Mouse (Mus musculus): ENCODE results near the gene Ubb. TPM values are rescaled to one million over a fixed set of nuclear protein-coding genes. Genes with fewer than 3 reads are reported as not detected.

The Ubb gene
- total RNA-seq, 1 experiment, result 1,664 TPM

DNA sequence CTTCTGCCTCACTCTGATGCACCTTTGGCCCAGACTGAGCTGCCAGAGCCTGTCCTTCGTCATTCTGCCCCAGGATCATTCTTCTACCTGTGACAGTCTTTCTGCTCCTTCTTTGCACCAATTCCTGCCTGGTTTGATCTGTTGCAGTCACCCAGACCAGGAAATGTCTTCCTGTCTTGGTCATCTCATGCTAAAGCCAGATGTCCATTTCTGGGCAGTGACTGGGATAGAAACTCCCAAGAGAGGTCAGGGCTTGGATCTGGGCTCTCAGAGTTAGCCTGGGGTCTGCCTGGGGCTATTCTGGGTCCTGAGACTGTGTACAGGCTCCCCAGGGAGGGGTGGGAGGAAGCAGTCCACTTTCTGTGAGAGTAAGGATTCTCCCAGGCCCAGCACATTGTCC, 15.2 kb downstream of the Ubb start:
- no peak for DNase-seq (ENCODE audit: low read depth, low spot score)
- H3K4me3 ChIP-seq (ENCODE audit: insufficient read depth in 1 of 2, low read depth in 1 of 2, low read length in 2 of 2, poor library complexity in 1 of 2, severe bottlenecking in 1 of 2), result no peak overlapping the region
- H3K9me3 ChIP-seq (ENCODE audit: control insufficient read depth, insufficient read depth, low read depth, low read length), result no peaks in the 10 kb centered on the region
- TF ChIP-seq HCFC1 (IDR thresholded peaks at IDR 0.05; ENCODE audit: borderline replicate concordance, insufficient read depth, low read length) (no peak), CHD2 (IDR thresholded peaks at IDR 0.05; ENCODE audit: low read depth, low read length) (no peak), ZC3H11A (IDR thresholded peaks at IDR 0.05; ENCODE audit: borderline replicate concordance, low read depth, low read length) (no peak), MAFK (IDR thresholded peaks at IDR 0.05; ENCODE audit: insufficient read depth, low read depth, low read length) (no peak), ZNF384 (IDR thresholded peaks at IDR 0.05; ENCODE audit: low read depth, low read length) (no peak)
- H3K9ac ChIP-seq (ENCODE audit: insufficient read depth, low read depth, low read length, poor library complexity, severe bottlenecking), result no peak overlapping the region
- in situ Hi-C loops (cut with MboI; ENCODE audit: low sequenced_read_pairs in 2 of 2, unreplicated experiment in 2 of 2), result no loop called here
- peaks cover 0 to 4% of the 10 kb centered on the region in 2 experiments; a peak in 1 of 4 replicates for H3K4me1 ChIP-seq (ENCODE audit: control insufficient read depth in 2 of 2, insufficient read depth in 2 of 2, low read length in 2 of 2, poor library complexity in 1 of 2)
- H3K27ac ChIP-seq (ENCODE audit: insufficient read depth, low read depth, low read length, poor library complexity, severe bottlenecking), result no peak overlapping the region
- H3K36me3 ChIP-seq (ENCODE audit: control insufficient read depth, insufficient read depth, low read length, poor library complexity, severe bottlenecking), result no peaks in the 10 kb centered on the region

DNA sequence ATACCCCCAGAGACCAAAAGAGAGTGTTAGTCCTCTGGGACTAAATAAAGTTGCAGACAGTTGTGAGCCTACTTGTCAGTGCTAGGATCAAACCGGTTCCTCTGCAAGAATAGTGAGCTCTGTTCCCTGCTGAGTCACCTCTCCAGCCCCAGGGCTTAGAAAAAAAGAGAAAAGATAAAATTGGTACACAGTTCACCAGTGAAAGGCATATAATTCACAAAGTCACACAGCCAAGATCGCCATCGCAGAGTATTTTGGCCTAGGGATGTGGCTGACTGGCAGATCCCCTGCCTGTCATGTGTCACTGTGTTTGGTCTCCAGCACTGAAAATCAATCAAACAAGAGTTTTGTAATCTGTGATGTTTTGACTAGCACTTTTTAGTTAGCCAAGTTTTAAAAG, 17.3 kb downstream of the Ubb start:
- in situ Hi-C loops (cut with MboI; ENCODE audit: low sequenced_read_pairs in 2 of 2, unreplicated experiment in 2 of 2), result no loop called here
- H3K4me1 ChIP-seq (ENCODE audit: control insufficient read depth in 2 of 2, insufficient read depth in 2 of 2, low read length in 2 of 2, poor library complexity in 1 of 2), result peaks cover 0 to 4% of the 10 kb centered on the region in 2 experiments; a peak in 1 of 4 replicates
- H3K36me3 ChIP-seq (ENCODE audit: control insufficient read depth, insufficient read depth, low read length, poor library complexity, severe bottlenecking), result no peaks in the 10 kb centered on the region
- no peak overlapping the region for H3K9ac ChIP-seq (ENCODE audit: insufficient read depth, low read depth, low read length, poor library complexity, severe bottlenecking)
- H3K4me3 ChIP-seq (ENCODE audit: insufficient read depth in 1 of 2, low read depth in 1 of 2, low read length in 2 of 2, poor library complexity in 1 of 2, severe bottlenecking in 1 of 2), result no peak overlapping the region
- no peak for TF ChIP-seq HCFC1 (IDR thresholded peaks at IDR 0.05; ENCODE audit: borderline replicate concordance, insufficient read depth, low read length)
- no peak for TF ChIP-seq ZC3H11A (IDR thresholded peaks at IDR 0.05; ENCODE audit: borderline replicate concordance, low read depth, low read length)
- no peak for TF ChIP-seq MAFK (IDR thresholded peaks at IDR 0.05; ENCODE audit: insufficient read depth, low read depth, low read length)
- no peak for DNase-seq (ENCODE audit: low read depth, low spot score)
- no peaks in the 10 kb centered on the region for H3K9me3 ChIP-seq (ENCODE audit: control insufficient read depth, insufficient read depth, low read depth, low read length)
- H3K27ac ChIP-seq (ENCODE audit: insufficient read depth, low read depth, low read length, poor library complexity, severe bottlenecking), result no peak overlapping the region

DNA sequence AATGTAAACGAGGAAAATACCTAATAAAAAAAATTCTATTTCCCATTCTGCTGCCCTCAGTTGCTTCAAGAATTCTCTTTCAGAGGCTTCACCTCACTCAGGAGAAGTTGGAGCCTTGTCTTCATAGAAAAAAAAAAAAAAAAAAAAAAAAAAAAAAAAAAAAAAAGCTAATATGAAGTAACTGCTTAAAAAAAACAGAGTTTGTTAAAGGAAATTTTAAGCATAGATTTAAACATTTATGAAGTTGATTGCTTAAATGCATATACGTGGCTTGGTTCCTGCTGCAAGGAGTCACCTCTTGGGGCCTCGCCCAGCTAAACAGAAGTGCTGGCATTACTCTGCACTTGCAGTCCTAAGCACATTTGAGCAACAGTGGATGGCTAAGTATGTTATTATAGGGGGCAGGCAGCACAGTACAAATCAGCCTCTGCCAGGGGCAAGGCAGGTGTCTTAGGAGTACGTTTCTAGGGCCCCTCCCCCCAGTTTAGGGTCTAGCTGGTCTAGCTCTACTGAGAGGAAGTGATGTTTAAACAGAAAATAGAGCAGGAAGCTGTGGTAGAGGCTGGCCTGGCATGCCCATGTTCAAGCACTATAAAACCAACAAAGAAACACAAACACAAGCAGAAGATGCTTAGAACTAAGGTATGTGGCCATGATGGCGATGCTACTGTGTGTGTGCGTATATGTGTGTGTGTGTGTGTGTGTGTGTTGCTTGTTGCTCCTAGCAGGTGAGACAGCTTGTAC, 23.2 kb downstream of the Ubb start, which contains the start of gene Trpv2:
Gene Trpv2 (plus strand): TSS at position 528 of the 744 bp plus-strand sequence.
- Histone ChIP-seq H3K4me1 (ENCODE audit: control insufficient read depth in 2 of 2, insufficient read depth in 2 of 2, low read length in 2 of 2, poor library complexity in 1 of 2) (peaks cover 0 to 11% of the 10 kb centered on the region in 2 experiments; a peak in 2 of 4 replicates), H3K9ac (ENCODE audit: insufficient read depth, low read depth, low read length, poor library complexity, severe bottlenecking) (no peak within 1 kb of the TSS), H3K4me3 (ENCODE audit: insufficient read depth in 1 of 2, low read depth in 1 of 2, low read length in 2 of 2, poor library complexity in 1 of 2, severe bottlenecking in 1 of 2) (peak within 1 kb of the TSS in 1 of 2 experiments; percentile 68; a peak in 2 of 4 replicates), H3K27ac (ENCODE audit: insufficient read depth, low read depth, low read length, poor library complexity, severe bottlenecking) (no peak within 1 kb of the TSS), H3K9me3 (ENCODE audit: control insufficient read depth, insufficient read depth, low read depth, low read length) (no peaks in the 10 kb centered on the region), H3K36me3 (ENCODE audit: control insufficient read depth, insufficient read depth, low read length, poor library complexity, severe bottlenecking) (no peaks in the 10 kb centered on the region)
- DNase-seq (ENCODE audit: low read depth, low spot score), result no peak
- in situ Hi-C loops (cut with MboI; ENCODE audit: low sequenced_read_pairs in 2 of 2, unreplicated experiment in 2 of 2), result no loop called here
- 0 out of 2 replicates have a peak, but pooled peaks have one; percentile 24 for TF ChIP-seq ZNF384 (IDR thresholded peaks at IDR 0.05; ENCODE audit: low read depth, low read length)
- TF ChIP-seq CHD2 (IDR thresholded peaks at IDR 0.05; ENCODE audit: low read depth, low read length), result no peak

DNA sequence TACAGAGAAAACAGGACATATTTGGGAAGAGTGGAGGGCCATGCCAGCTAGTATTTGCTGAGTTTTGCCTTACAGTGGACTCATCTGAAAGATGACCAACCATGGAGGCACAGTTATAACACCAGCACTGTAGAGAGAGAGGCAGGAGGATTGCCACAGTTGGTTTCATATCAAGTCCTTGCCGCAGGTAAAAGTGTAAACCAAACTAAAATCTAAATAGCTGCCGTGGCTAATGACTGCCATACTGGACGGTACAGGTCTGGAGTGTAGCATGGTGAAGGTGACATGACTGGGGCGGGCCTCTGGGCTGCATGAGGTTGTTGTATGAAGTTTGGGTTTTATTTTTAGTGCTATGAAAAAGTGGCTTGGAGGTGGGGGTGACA, 23.7 kb downstream of the Ubb start:
- no peak overlapping the region for H3K4me3 ChIP-seq (ENCODE audit: insufficient read depth in 1 of 2, low read depth in 1 of 2, low read length in 2 of 2, poor library complexity in 1 of 2, severe bottlenecking in 1 of 2)
- H3K9ac ChIP-seq (ENCODE audit: insufficient read depth, low read depth, low read length, poor library complexity, severe bottlenecking), result no peak overlapping the region
- TF ChIP-seq MAFK (IDR thresholded peaks at IDR 0.05; ENCODE audit: insufficient read depth, low read depth, low read length), result no peak
- TF ChIP-seq CHD2 (IDR thresholded peaks at IDR 0.05; ENCODE audit: low read depth, low read length), result no peak
- no peak for TF ChIP-seq ZNF384 (IDR thresholded peaks at IDR 0.05; ENCODE audit: low read depth, low read length)
- no peak for TF ChIP-seq HCFC1 (IDR thresholded peaks at IDR 0.05; ENCODE audit: borderline replicate concordance, insufficient read depth, low read length)
- no peak for TF ChIP-seq ZC3H11A (IDR thresholded peaks at IDR 0.05; ENCODE audit: borderline replicate concordance, low read depth, low read length)
- no peaks in the 10 kb centered on the region for H3K9me3 ChIP-seq (ENCODE audit: control insufficient read depth, insufficient read depth, low read depth, low read length)
- peaks cover 0 to 11% of the 10 kb centered on the region in 2 experiments; a peak in 2 of 4 replicates for H3K4me1 ChIP-seq (ENCODE audit: control insufficient read depth in 2 of 2, insufficient read depth in 2 of 2, low read length in 2 of 2, poor library complexity in 1 of 2)
- no peak overlapping the region for H3K27ac ChIP-seq (ENCODE audit: insufficient read depth, low read depth, low read length, poor library complexity, severe bottlenecking)
- in situ Hi-C loops (cut with MboI; ENCODE audit: low sequenced_read_pairs in 2 of 2, unreplicated experiment in 2 of 2), result no loop called here
- no peaks in the 10 kb centered on the region for H3K36me3 ChIP-seq (ENCODE audit: control insufficient read depth, insufficient read depth, low read length, poor library complexity, severe bottlenecking)
- no peak for DNase-seq (ENCODE audit: low read depth, low spot score)
